Mouse (Mus musculus) liver, adult 2 months (tissue): ENCODE measurements at regions not wholly inside any gene's neighbourhood (a gene's known extent, or its start where the extent isn't known, plus 50 kb on each side); places are given as distances from the start of the nearest gene placed in this dataset.

ENCODE experiments used
- DNase-seq: peaks from one replicate; pipeline ENCODE4 v3.0.0-alpha.2; 2011; ENCODE audit warnings: low read depth, low spot score; ENCODE audit errors: extremely low read depth
- H3K27ac ChIP-seq: fragments of 200-500 bp; replicated peaks from 2 replicates; pipeline ENCODE4 v1.5.1; 2012; ENCODE audit warnings: low read depth, mild to moderate bottlenecking, control low read depth, inconsistent platforms, low read length; ENCODE audit not compliant: insufficient read depth
- H3K27me3 ChIP-seq: fragments of 200-500 bp; 2 replicates; pipeline ENCODE4 v1.6.1; 2012; ENCODE audit warnings: mild to moderate bottlenecking, moderate library complexity, low read length, inconsistent platforms; ENCODE audit not compliant: control insufficient read depth, insufficient read depth
- H3K36me3 ChIP-seq: fragments of 200-500 bp; 2 replicates; pipeline ENCODE4 v1.6.1; 2012; ENCODE audit warnings: low read length, inconsistent platforms; ENCODE audit not compliant: control insufficient read depth, insufficient read depth
- H3K4me1 ChIP-seq: fragments of 200-500 bp; 2 replicates; pipeline ENCODE4 v1.6.1; 2011; ENCODE audit warnings: low read length; ENCODE audit not compliant: control insufficient read depth, insufficient read depth
- H3K4me3 ChIP-seq: fragments of 200-500 bp; 2 replicates; pipeline ENCODE4 v1.5.1; 2011; ENCODE audit warnings: low read depth, mild to moderate bottlenecking, control low read depth, low read length, moderate library complexity; ENCODE audit not compliant: insufficient read depth
- H3K79me2 ChIP-seq: fragments of 200-500 bp; 2 replicates; pipeline ENCODE4 v1.6.1; 2012; ENCODE audit warnings: inconsistent platforms, mild to moderate bottlenecking, low read length, moderate library complexity; ENCODE audit not compliant: control insufficient read depth, insufficient read depth
- H3K9ac ChIP-seq: fragments of 200-500 bp; 2 replicates; pipeline ENCODE4 v1.6.1; 2012; ENCODE audit warnings: low read depth, mild to moderate bottlenecking, control low read depth, inconsistent platforms, low read length
- CTCF ChIP-seq: fragments of 200-500 bp; IDR thresholded peaks from 2 replicates; pipeline ENCODE4 v1.5.1; 2011; ENCODE audit warnings: low read depth, low read length, control low read depth
- POLR2A ChIP-seq: fragments of 200-500 bp; IDR thresholded peaks from 2 replicates; pipeline ENCODE4 v1.6.1; 2011; ENCODE audit warnings: low read length, control low read depth; ENCODE audit not compliant: insufficient read depth; ENCODE audit errors: extremely low read depth
- WGBS: fragments of 180-500 bp; shearing (Covaris S2); methylation state at CpG from one replicate; pipeline ENCODE4 v1.1.7; 2018; 5-methylcytosine and 5-hydroxymethylcytosine counted together

DNA sequence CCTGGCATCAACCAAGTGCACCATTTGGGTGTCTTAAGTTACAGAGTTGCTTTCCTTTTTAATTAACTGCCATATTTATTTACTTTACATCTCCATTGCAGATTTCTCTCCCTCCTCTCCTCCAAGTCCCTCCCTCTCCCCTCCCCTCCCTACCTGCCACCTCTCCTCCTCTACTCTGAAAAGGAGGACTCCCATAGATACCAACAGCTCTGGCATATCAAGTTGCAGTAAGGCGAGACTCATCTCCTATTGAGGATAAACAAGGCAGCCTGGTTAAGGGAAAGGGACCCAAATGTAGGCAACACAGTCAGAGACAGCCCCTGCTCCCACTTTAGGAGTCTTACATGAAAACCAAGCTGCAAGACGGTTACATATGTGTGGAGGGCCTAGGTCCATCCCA, 263.3 kb upstream of the Slc7a11 start:
- Histone ChIP-seq H3K79me2 (no peaks in the 10 kb centered on the region), H3K27ac (no peak overlapping the region), H3K4me1 (no peaks in the 10 kb centered on the region), H3K4me3 (no peak overlapping the region), H3K27me3 (no peaks in the 10 kb centered on the region; the same call in 1 of the 2 replicates), H3K9ac (no peak overlapping the region), H3K36me3 (no peaks in the 10 kb centered on the region)
- TF ChIP-seq POLR2A (no peak), CTCF (no peak)
- no peak for DNase-seq
- 38% methylated on average over 2 of the region's 2 CpGs for WGBS

DNA sequence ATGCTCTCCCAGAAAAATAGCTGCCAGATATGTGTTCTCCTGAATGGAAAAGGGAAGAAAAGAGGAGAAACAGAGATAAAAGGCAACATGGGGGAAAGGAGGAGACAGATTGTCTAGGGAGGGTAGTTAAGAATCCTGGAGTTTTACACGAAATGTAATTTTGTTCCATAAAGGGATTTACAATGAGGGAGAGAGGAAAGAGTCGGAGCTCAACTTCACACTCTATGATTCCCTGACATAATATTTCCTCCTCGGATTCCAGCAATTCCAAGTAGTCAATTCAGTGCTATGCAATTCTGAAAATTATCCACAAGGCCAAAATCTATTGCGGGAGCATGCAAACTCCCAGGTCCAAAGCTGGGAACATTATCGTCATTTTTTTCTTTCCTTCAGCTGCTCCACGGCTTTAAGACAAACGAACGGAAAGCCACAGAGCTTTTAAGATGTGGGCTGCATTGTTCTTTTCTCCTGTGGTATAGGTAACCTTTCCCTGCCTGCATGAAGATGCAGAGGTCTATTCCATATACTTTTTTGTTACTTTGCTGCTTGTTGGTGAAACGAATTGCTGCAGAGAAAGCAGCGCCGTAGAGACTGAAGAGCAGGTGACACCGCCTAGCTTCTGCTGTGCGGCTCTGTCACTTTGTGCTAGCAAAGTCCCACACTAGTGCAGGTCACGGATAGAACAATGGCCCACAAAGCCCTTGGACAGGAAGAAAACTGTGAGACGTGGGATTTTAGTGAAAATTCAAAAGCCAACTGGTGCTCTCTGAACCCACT, 251.7 kb upstream of the Slc7a11 start:
- WGBS: 75% methylated on average over 15 of the region's 15 CpGs
- H3K79me2 ChIP-seq: no peaks in the 10 kb centered on the region
- H3K27me3 ChIP-seq: no peaks in the 10 kb centered on the region
- H3K4me3 ChIP-seq: no peak overlapping the region
- no peak for DNase-seq
- no peak overlapping the region for H3K9ac ChIP-seq
- TF ChIP-seq POLR2A (no peak), CTCF (no peak)
- H3K27ac ChIP-seq: no peak overlapping the region
- no peaks in the 10 kb centered on the region for H3K36me3 ChIP-seq
- no peaks in the 10 kb centered on the region for H3K4me1 ChIP-seq

DNA sequence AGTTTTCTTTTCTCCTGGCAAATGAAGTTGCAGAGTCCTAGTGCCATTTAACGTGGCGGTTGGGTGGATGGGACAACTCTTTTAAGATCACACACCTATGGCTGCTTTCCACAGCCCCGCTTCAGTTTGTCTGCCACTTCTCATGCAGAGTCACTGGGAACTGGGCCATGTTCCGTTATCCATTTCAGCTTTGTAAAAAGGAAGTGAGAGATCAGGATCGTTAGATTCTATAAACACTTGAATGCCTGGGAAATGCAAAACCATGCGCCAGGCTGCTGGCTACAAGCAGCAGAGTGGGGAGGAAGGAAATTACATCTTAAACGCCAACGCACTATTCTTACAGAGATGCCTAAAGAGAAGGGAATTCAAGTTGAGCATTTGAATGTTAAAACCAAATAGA, 251.1 kb upstream of the Slc7a11 start:
- no peak for TF ChIP-seq POLR2A
- TF ChIP-seq CTCF: no peak
- DNase-seq: no peak
- H3K36me3 ChIP-seq: no peaks in the 10 kb centered on the region
- H3K4me3 ChIP-seq: no peak overlapping the region
- H3K27me3 ChIP-seq: no peaks in the 10 kb centered on the region
- no peaks in the 10 kb centered on the region for H3K79me2 ChIP-seq
- no peak overlapping the region for H3K27ac ChIP-seq
- H3K4me1 ChIP-seq: no peaks in the 10 kb centered on the region
- H3K9ac ChIP-seq: no peak overlapping the region
- 59% methylated on average over 8 of the region's 8 CpGs for WGBS

DNA sequence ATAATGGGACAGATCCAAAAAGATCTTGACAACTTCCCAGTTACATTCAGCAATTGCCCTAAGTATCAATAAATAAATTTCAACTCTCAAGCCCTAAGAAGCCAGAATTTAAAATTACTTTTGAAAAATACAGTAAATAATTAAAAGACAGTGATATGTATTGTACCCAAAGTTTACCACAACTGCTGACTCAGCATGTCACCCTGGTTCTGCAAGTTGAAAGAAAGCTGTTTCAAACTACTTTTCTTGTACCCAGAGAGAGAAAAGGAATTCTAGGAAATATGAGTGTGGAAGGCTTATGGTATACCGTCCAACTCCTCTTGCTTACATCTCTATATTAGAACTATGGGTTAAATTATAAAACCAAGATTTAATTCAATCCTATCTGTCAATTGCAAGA, 248.9 kb upstream of the Slc7a11 start:
- WGBS: 92% methylated on average over 1 of the region's 1 CpGs
- no peak overlapping the region for H3K9ac ChIP-seq

DNA sequence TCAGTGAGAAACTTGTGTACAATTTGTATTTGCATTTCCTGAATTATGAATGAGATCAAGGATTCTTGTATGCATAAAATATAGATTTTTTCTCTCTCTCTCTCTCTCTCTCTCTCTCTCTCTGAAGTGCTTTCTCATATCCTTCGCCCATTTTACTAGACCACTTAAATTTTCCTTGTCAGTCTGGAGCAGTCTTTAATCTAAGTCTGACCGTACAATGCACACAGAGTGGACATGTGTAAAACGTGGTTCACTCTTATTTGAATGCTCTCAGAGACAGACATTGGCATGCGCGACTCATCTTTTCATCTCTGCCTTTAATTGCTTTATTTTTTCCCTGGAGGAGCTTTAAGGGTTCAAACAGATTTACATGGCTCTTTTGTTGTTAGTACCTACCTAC, 247.3 kb upstream of the Slc7a11 start:
- Histone ChIP-seq H3K4me1 (no peaks in the 10 kb centered on the region), H3K79me2 (no peaks in the 10 kb centered on the region), H3K27ac (no peak overlapping the region), H3K9ac (no peak overlapping the region), H3K4me3 (no peak overlapping the region), H3K27me3 (no peaks in the 10 kb centered on the region), H3K36me3 (no peaks in the 10 kb centered on the region)
- TF ChIP-seq CTCF (no peak), POLR2A (no peak)
- 78% methylated on average over 5 of the region's 5 CpGs for WGBS
- no peak for DNase-seq

More for the DNA sequence above, 248.9 kb upstream of the Slc7a11 start:
- Histone ChIP-seq H3K4me3 (no peak overlapping the region), H3K4me1 (no peaks in the 10 kb centered on the region), H3K36me3 (no peaks in the 10 kb centered on the region), H3K27me3 (no peaks in the 10 kb centered on the region), H3K79me2 (no peaks in the 10 kb centered on the region), H3K27ac (no peak overlapping the region)
- TF ChIP-seq POLR2A (no peak), CTCF (no peak)
- no peak for DNase-seq

DNA sequence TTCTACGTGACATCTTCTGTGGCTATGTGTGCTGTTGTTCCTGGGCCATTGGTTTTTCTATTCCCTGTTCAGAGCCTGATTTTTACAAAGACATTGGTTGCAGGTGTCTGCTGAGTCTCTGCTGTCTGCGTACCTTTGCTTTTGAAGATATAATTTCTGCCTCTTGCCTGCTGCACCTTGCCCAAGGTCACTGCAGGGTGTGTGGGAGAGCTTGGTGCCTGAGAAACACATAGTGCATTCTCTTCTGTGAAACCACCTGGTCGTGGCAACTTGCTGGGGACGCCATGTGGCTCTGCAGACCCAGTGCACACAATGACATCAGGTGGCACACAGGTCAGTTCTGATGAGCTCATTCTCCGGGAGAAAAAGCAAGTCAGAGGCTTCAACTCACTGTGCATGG, 246.0 kb upstream of the Slc7a11 start:
- TF ChIP-seq CTCF: no peak
- TF ChIP-seq POLR2A: no peak
- Histone ChIP-seq H3K79me2 (no peaks in the 10 kb centered on the region), H3K27ac (no peak overlapping the region), H3K27me3 (no peaks in the 10 kb centered on the region), H3K4me3 (no peak overlapping the region), H3K36me3 (no peaks in the 10 kb centered on the region), H3K9ac (no peak overlapping the region), H3K4me1 (no peaks in the 10 kb centered on the region)
- no peak for DNase-seq
- 69% methylated on average over 5 of the region's 5 CpGs for WGBS
